In the genomic region with DNA sequence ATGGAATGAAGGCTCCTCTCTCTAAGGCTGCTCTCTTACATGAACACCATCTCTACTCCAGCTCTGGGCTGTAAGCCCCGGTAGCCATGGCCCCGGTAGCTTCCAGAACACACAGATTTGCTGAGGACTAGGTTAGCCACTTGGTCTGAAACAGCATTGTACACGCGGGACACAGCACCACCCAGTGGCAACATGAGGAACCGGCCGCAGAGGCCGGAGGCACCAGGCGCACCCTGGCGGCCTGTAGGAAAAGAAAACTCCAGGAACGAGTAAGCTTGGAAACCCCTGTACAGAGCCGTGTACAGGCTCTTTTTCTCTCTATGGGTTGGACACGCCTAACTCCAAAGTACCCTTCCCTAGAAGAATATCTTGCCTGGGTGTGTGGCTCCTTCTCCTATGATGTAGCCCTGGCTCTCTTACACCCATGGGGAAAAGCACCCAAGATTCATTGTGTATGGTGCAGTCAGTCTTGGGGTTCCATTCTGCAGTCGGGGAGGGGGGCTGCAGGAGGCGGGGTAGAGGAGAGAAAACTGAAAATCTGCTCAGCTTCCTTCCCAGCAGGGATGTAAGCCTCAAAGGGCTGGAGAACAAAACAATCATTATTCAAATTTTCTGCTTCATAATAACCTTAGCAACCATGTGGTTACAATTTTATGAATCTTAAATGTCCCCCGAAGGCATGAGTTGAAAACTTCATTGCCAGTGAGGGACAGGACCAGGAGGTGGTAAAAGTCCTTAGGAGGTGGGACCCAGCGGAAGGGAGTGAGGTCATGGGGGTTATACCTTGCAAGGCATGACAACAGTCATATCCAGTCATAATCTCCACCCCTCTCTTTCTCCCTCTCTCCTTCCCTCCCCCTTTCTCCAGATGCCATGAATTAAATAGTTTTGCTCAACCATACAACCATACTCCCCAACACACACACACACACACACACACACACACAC, we compare ENCODE assay signal across 7 mouse cellular contexts.
A peak's percentile ranks its signal among the peaks of the same experiment; 100 is the strongest.
DNase-seq lines count a peak whose midpoint lies in the region; ATAC-seq and TF ChIP-seq lines count a peak whose summit lies in the region.

No protein-coding gene starts in this region.

- peak; percentile 63; the same call in 1 of the 2 replicates for ATAC-seq in intestine, postnatal 0 days
- peak; percentile 86 for ATAC-seq in midbrain, embryonic 13.5 days

- DNase-seq in adrenal gland, adult (ENCODE audit: inconsistent age in 2 of 2, low spot score in 1 of 2), result peak; percentile 86 to 95
- peak; percentile 91 for DNase-seq in embryo, embryonic 10.5 days (ENCODE audit: low spot score)
- DNase-seq in gastrocnemius, postnatal 25 days, result peak; percentile 65
- DNase-seq in left cerebral cortex, postnatal 36 days (ENCODE audit: low spot score in 2 of 2), result peak; percentile 89 to 91

- H3K9ac ChIP-seq in intestine, postnatal 0 days (ENCODE audit: low read depth, low read length), result no peak overlapping the region
- no peak overlapping the region for H3K9ac ChIP-seq in midbrain, embryonic 13.5 days (replicated peaks)

- no peak overlapping the region for H3K4me3 ChIP-seq in intestine, postnatal 0 days (ENCODE audit: low read depth, low read length)
- H3K4me3 ChIP-seq in midbrain, embryonic 13.5 days (replicated peaks), result no peak overlapping the region
- no peak overlapping the region for H3K4me3 ChIP-seq in small intestine, adult 2 months (ENCODE audit: low read depth, low read length)

- TF ChIP-seq CTCF in intestine, postnatal 0 days (IDR thresholded peaks at IDR 0.05; ENCODE audit: low read depth), result peak; percentile 100
- peak; percentile 100 for TF ChIP-seq CTCF in small intestine, adult 2 months (IDR thresholded peaks at IDR 0.05; ENCODE audit: extremely low read depth, insufficient read length, insufficient replicate concordance, low read depth, low read length)

- H3K9me3 ChIP-seq in intestine, postnatal 0 days (ENCODE audit: control insufficient read depth), result no peaks in the 10 kb centered on the region
- H3K9me3 ChIP-seq in midbrain, embryonic 13.5 days, result no peaks in the 10 kb centered on the region

- H3K4me1 ChIP-seq in intestine, postnatal 0 days (replicated peaks; ENCODE audit: control insufficient read depth, insufficient read depth, low read length), result no peaks in the 10 kb centered on the region
- H3K4me1 ChIP-seq in midbrain, embryonic 13.5 days (replicated peaks), result 0 out of 2 replicates have a peak, but pooled peaks cover 2% of the 10 kb centered on the region
- no peaks in the 10 kb centered on the region for H3K4me1 ChIP-seq in small intestine, adult 2 months (ENCODE audit: control insufficient read depth, insufficient read depth, insufficient read length, low read length)

- H3K27ac ChIP-seq in intestine, postnatal 0 days (ENCODE audit: low read depth, low read length), result no peak overlapping the region
- no peak overlapping the region for H3K27ac ChIP-seq in midbrain, embryonic 13.5 days
- no peak overlapping the region for H3K27ac ChIP-seq in small intestine, adult 2 months (ENCODE audit: insufficient read depth, low read depth, low read length)

- no peak overlapping the region for H3K4me2 ChIP-seq in intestine, postnatal 0 days (replicated peaks; ENCODE audit: low read depth)
- H3K4me2 ChIP-seq in midbrain, embryonic 13.5 days (replicated peaks), result no peak overlapping the region

- 21% methylated on average over 16 of the region's 16 CpGs for WGBS in intestine, postnatal 0 days
- 17% methylated on average over 16 of the region's 16 CpGs for WGBS in midbrain, embryonic 13.5 days
- 17% methylated on average over 16 of the region's 16 CpGs for WGBS in small intestine, adult 2 months

- no peaks in the 10 kb centered on the region for H3K27me3 ChIP-seq in intestine, postnatal 0 days (replicated peaks; ENCODE audit: control insufficient read depth, insufficient read depth, low read length)
- H3K27me3 ChIP-seq in midbrain, embryonic 13.5 days, result peaks cover 10% of the 10 kb centered on the region; the same call in 1 of the 2 replicates
- H3K27me3 ChIP-seq in small intestine, adult 2 months (ENCODE audit: control insufficient read depth, insufficient read depth, low read length), result no peaks in the 10 kb centered on the region

- H3K36me3 ChIP-seq in intestine, postnatal 0 days (ENCODE audit: control insufficient read depth, insufficient read depth), result no peaks in the 10 kb centered on the region
- H3K36me3 ChIP-seq in midbrain, embryonic 13.5 days, result no peaks in the 10 kb centered on the region
- H3K36me3 ChIP-seq in small intestine, adult 2 months (ENCODE audit: control insufficient read depth, insufficient read depth, low read length), result no peaks in the 10 kb centered on the region

- intact Hi-C loops in left cerebral cortex, postnatal 36 days (cut with DNase I), result loop anchor here (1.0 to 2.0 kb wide), 2 partner anchors 122 to 221 kb away; partner anchors contain the start of gene Cacna1e

- TF ChIP-seq POLR2A in small intestine, adult 2 months (IDR thresholded peaks at IDR 0.05; ENCODE audit: low read depth, low read length), result no peak
